Mouse (Mus musculus): ENCODE measurements at regions not wholly inside any gene's neighbourhood (a gene's known extent, or its start where the extent isn't known, plus 50 kb on each side); places are given as distances from the start of the nearest gene placed in this dataset.

DNA sequence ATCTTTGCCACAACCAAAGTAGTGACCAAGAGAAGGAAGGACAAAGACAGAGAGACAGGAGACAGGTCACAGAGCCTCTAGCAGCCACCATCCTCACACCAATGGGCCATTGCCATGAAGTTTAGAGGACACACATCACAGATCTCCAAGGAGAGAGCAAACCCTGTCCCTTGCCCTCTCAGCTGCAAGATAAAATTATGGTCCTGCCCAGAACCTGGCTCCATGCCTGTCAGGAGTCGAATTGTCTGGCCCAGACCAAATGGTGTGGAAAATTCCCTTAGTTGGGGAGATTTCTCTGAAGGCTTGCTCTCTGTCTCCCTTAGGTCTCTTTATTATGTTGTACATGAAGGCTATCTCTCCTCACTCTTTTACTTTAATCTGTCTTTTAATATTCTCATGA is 147.4 kb downstream of the Fam76b start:
- no peak for DNase-seq (ENCODE audit: extremely low read depth, low read depth, low spot score)

DNA sequence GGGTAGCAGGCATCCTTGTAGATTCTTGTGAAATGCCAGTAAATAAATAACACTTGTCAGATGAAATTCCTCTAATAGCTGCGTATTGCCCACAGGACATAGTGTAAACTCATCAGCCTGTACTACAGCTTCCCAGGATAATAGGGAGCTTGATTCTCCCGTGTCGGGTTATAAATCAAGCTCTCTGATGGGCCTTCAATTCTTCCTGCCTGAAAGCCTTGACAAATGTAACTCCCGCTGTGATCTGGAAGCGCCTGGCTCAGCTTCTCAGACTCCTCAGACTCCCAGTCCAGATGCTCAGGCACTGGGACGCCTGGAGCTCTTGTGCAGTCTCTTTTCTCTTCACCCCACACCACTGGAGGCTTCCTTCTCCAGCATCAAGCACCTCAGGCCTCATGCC is 151.3 kb downstream of the Fam76b start:
- no peak for DNase-seq (ENCODE audit: extremely low read depth, low read depth, low spot score)

DNA sequence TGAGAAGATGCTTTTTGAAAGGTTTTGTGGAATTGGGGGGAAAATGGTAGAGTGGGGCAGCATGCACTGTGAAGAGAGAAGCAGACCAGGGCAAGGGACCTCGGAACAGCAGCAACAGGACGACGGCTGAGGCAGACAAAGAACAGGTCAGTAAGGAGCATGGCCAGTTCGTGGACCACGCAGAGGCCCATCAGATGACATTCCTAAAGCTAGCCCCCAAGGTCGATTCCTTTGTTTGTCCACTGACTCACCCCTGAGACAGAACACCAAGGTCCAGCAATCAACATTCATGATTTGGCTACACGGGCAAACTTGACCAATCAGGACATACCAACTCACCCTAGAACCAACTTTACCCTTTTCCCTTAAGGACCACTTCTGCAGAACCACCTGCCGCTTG is 160.0 kb downstream of the Fam76b start:
- DNase-seq (ENCODE audit: extremely low read depth, low read depth, low spot score): no peak

DNA sequence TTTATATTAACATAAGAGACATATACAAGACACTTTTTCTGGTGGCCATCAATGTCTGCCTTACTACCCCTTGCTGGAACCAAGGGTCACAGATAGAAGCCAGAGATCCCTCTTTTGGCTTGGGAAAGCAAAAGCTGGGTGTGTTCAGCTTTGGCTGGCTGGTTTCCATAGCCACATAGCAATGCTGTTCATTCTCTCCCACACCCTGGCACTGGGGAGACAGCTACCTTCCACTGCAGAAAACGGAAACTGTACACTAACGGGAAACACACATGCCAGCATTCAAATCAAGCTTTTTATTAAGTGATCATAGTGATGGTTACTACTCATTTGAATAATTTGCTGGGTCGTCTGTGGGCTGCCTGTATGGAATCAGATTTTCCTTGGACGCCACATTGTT is 161.4 kb downstream of the Fam76b start:
- DNase-seq (ENCODE audit: extremely low read depth, low read depth, low spot score): no peak

DNA sequence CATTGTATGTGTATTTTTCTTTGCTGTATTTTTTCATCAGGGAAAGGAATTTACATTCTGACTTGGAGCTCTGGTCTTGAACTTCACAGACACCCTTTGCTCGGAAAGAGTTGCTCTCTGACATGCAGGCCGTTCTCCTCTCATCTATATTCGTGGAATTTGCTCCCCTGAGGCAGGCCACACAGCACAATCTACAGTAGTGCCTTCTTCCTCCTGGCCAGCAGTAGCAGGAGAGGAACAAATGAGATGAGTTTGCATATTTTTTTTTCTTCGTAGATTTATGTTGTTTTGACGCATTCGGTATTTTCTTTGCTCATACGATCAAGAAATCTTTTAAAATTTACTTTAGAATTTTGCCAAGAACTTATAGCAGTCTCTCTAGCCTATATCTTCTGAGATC is 163.4 kb downstream of the Fam76b start:
- no peak for DNase-seq (ENCODE audit: extremely low read depth, low read depth, low spot score)

DNA sequence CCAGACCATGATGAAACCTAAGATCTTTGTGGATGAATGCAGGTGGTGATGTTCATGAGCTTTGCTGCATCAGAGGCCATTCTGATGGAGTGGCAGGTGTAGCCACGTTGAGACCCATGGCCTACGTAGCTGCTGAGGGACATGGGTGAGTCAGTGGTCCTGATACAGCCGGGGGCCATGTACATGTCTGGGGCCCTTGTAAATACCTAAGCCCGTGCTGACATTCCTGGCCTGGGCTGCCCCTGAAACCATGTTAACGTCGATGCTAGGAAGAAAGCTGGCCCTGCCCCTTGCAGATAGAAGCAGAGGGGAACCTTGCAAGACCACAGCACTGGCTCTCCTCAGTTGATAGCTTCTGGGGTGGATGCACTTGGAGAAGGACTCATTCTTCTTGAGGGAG is 165.2 kb downstream of the Fam76b start:
- no peak for DNase-seq (ENCODE audit: extremely low read depth, low read depth, low spot score)

DNA sequence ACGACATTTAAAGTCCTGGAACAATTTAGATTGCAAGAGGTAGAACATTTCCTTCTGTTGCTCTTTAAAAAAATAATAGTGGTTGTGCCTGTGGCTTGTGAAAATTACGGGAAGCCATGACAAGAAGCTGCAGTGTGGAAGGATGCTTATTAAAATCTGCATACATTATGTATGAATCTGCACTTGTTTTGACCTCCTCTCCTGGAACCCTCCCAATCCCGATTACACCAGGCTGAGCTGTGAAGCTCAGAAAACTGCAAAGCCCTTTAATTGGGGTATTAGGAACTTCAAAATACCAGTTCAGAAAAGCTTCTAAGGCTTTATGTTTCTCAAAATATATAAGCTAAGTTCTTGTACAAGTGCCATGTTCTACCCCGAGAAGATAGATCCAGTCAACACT is 171.8 kb downstream of the Fam76b start:
- no peak for DNase-seq (ENCODE audit: extremely low read depth, low read depth, low spot score)

DNA sequence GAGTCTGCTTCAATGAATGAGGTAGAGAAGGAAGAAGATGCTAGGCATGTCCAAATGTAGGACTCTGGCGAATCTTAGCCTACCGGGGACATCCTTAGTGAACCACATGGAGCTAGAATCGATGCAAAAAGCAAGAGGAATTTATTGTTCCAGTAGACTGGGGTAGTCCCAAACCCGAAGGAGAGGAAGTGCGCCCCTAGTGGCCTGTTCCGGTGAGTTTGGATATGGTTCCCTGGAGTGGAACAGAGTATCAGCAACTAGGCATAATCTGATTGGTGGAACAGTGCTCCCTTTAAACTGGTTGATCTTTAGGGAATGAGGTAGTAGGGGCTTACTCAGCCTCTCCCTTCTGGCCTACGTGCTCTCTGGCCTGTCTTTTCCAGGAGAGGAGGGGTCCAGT is 174.0 kb downstream of the Fam76b start:
- DNase-seq (ENCODE audit: extremely low read depth, low read depth, low spot score): no peak

DNA sequence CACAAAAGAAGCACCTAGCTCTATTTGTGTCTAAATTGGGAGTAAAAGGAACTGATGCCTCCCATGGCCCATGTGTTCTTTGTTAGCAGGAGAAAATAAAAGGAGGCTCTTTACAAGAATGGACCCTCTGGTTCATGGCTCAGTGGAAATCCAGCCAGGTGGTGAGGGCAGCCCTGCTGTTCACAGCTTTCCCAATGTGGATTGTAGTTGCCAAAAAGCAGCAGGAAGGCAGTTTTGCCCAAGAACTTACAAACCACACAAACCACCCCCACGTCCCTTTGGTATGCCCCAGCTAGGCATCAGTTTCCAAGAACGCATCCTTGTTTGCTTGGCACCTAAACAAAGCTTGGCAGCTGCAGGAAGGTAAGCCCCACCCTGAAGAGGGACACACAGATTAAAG is 174.7 kb downstream of the Fam76b start:
- no peak for DNase-seq (ENCODE audit: extremely low read depth, low read depth, low spot score)

DNA sequence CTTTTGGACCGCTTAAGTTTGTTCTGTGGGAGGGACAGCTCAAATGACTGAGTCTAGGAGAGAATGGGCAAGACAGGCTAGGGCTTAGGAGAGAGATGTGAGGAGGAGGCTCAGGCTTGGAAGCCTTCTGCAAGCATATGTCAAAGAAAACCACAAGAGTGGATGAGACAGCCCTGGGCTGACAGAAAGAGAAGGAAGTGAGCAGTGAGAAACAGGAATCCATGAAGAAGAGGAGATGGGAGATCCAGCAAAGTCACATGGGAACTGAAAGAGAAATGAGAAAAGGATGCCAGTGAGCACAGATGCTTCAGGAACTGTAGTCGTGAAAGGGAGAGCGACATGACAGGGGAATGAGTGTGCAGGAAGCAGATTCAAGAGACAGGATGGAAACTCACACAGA is 175.6 kb downstream of the Fam76b start:
- DNase-seq (ENCODE audit: extremely low read depth, low read depth, low spot score): no peak

DNA sequence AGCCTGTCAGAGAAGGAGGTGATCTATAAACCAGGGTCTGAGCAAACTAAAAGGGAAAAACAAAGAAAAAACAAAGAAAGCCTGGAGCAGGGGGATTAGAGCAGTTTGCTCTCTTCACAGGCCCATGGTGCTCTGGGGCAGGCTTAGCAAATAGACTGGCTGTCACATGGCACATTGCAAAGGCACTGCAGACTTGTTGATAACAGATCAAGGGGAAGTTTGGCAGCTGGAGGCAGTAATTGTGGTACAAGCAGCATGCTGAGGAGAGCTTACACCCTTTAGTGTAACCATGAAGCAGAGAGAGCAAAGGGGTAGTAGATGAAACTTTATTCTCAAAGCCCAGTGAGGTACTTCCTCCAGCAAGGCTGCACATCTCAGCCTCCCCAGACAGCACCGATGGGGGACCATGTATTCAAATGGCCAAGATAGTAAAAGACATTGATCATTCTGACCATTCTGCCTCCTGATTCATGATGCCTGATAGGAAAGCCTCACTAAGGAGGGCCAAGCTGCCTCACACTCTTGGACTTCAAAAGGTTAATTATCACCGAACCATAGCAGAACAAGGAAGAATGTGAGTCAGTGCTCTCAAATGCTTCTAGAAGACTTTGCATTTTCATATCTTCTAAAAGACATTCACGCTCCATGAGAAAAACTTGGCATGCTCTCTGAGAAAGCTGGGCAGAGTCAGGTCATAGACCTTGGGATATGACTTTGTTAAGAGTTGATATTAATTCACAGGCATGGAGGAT is 178.9 kb downstream of the Fam76b start:
- no peak for DNase-seq (ENCODE audit: extremely low read depth, low read depth, low spot score)

DNA sequence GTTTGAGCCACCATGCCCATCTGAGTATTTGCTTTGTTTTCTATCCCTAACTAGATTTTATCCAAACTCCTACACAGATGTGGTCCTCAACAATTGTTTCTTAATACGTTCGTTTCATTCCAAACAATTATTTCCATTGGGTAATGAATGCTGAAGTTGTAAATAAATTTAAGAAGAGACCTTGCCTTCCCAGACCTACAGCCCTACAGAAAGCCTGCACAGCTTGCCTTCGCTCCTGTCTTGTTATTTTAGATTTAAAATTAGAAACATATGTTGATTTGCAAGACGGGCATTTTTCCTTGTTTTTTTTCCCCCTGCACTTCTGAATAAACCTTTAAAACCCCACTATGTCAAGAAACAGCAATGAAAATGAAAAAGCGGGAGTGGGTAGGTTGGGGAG is 181.9 kb downstream of the Fam76b start:
- DNase-seq (ENCODE audit: extremely low read depth, low read depth, low spot score): no peak

DNA sequence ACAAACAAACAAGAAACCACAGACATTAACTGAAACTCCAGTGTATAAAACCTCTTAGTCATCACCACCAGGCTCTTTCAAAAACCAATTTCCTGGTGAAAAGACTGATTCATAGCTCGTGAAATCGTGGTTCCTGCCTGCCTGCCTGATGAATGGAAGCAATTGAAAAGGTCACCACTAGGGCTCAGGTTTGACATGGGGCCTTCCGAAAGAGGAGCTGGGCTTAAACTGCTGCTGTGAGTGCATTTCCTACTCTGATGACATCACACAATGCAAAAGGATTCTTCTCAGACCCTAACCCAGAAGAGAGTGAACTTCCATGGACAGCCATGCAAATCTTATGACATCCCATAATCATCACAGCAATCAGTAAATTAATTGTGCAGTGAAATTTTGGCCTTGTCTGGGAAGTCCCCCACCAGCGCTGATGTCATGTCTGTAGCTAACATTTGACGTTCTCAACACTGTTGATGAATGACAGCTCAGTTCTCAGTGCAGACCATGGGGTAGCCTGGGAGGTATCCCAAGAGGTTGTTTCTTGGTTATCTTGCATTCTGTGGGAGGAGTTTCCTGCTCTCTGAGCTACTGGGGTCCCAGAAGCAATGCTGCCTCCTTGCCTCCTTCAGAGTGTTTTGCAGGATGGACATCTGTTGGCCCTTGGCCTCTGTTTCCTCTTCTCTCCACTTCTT is 182.9 kb downstream of the Fam76b start:
- DNase-seq (ENCODE audit: extremely low read depth, low read depth, low spot score): no peak

DNA sequence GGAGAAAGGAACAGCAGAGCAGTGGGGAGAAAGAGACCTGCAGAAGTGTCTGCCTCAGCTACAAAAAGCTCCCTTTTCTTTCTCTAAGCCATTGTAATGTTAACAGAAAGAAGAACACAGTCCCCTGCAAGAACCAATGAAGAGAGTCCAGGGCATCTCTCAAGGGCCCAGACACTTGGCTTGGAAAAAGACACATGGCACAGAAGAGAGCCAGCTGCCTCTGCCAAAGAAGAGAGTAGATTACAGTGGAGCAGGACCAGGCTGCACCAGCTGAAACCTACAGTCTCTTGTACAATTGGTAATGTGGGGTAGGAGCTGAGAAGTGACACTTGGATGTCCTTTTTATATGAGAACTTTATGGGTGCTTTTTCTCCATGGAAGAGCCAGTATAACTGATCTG is 196.7 kb downstream of the Fam76b start:
- no peak for DNase-seq (ENCODE audit: extremely low read depth, low read depth, low spot score)

DNA sequence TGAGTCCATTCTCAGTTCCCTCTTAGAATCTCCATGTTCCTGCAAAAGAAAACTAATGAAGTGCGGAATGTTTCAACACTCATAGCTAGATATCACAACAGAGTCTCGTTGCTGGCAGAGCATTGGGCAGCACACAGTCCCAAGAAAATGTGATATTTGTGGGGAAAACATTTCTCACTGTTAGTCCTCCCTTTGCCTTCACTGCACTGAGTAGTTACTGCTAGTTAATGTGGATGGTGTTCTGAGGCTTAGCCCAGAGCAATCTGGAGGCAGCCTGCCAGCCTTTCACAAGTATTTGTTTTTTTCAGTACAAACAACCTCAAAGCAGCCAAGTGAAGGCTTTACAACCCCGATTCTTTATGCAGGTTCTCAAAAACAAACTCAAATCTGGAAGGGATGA is 197.2 kb downstream of the Fam76b start:
- DNase-seq (ENCODE audit: extremely low read depth, low read depth, low spot score): no peak

DNA sequence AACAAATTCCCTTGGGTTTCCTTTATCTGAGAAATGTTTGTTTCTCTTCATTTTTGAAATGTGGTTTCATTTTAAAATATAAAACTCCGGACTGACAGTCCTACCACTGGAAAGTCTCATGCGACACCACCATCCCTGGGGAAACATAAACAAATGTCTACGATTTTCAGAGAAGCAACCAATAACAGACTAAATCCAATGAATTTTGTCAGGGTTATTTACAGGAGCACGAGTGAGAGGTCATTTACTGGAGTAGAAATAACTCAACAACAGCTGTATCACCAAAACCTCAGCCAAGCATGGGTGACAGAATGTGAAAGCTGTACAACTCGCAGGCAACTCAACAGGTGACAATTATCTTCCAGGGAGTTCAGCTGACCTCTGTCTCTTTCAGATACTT is 200.5 kb downstream of the Fam76b start:
- DNase-seq (ENCODE audit: extremely low read depth, low read depth, low spot score): no peak

DNA sequence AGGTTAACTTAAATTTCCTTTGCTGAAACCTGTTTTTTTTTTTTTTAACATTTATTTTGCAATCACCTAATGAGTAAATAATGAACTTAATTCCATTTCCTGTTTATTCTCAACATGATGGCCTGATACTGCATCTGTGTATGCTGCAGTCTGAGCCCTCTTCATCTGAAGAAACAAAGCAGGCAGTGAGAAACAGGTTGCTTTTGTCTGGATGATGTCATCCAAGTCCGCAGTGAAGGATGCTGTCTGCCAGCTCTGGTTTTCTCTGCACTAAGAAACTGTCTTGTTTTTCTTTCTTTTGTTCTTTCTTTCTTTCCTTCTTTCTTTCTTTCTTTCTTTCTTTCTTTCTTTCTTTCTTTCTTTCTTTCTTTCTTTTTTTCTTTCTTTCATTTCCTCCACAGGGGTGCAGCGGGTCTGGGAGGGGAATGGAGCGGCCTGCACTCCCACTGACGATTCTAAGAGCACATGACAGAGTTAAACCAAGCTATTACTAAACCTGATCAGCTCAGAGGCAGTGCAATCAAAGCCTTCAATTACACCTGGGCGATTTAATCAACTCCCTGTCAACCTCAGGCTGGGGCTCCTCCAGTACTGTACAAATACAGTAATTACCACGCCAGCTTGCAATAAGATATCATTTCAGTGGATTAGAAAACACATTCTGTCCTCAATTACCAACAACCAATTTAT is 204.0 kb downstream of the Fam76b start:
- DNase-seq (ENCODE audit: extremely low read depth, low read depth, low spot score): no peak

DNA sequence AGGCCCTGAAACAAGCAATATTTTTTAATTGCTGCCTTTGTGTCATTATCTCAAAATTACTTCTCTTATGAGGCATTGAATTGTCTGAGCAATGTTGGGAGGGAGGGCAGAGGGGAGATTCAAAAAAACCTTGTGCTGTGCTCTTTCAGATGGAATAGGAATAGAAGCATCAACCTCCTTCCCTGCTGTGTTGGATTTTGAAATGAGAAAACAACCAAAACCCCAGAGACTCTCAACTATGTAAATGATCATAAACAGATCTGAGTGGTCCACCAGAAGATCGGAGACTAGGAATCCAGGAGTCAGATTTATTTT is 204.5 kb downstream of the Fam76b start:
- DNase-seq (ENCODE audit: extremely low read depth, low read depth, low spot score): no peak

DNA sequence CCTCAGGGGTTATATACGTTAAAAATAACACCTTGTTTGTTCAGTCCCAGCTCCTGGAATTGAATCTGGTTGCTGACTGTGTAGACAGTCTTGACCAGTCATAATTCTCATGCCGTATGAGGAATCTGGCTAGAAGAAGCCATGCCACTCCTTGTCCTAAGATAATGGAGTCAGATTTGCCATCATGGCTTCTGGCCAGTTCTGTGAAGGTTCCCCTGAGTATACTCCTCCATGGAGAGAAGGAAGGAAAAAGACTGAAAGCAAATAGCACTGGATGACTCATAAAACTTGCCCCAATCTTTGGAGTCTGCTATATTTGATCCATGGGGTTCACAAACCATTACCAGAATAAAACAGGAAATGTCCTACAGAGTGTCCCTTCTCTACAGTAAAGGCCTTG is 208.0 kb downstream of the Fam76b start:
- no peak for DNase-seq (ENCODE audit: extremely low read depth, low read depth, low spot score)

DNA sequence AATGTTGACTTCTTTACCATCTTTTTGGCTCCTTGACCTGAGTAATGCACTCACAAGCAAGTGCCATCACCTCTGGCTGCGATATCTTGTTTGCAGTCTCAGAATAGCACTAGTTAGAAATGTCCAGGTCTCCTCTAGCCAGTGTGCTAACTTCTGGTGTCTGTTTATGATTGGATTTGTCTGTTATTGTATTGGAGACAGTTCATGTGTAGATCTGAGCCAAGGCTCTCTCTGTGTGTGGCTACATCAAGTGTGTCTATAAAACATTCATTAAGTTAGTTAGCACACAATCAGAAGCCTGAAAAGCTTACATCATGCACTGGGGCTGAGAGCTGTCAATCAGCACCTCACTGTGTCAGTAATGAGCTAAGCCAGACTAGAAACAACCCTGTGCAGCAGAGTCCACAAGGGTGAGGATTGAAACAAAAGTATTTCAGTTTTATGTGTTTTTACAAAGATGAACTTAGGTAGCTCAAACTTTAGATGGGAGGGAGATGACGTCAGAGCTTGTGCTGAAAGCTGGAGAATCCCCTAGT is 214.5 kb downstream of the Fam76b start:
- DNase-seq (ENCODE audit: extremely low read depth, low read depth, low spot score): no peak

DNA sequence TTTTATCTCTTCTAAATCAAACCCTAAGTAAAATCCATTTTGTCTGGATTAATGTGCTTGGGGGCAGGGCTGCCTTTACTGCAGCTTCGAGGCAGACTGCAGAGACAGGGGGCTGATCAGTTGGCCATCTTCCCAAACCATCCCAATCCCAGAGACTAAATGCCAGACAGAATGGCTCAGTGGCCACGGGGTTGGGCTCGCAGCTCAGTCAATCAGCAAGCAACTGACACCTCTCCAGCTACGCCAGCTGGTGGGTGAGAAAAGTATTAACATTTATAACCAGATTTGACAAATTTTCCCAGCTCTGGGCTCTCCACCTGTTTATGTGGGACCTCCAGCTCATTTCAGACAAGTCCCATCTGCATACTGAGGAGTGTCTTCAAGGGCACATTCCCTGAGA is 220.7 kb downstream of the Fam76b start:
- DNase-seq (ENCODE audit: extremely low read depth, low read depth, low spot score): no peak

DNA sequence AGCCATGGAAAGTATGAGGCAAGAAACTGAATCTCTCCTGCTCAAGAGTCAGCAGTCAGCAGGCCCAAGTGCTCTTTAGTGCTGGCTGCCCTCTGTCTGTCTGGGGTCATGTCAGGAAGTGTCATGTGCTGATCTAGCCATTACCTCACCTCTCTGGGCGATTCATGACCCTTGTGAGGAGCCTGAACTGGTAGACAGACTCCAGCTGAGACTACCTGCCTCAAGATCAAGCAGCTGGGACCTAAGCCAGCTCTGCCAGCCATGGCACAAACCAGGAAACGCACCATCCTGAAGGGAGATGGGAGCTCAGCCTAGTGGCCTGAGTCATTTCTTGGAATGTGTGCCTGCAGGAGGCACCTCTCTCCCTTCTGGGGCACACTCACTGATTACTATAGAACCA is 221.2 kb upstream of the Sesn3 start:
- DNase-seq (ENCODE audit: extremely low read depth, low read depth, low spot score): no peak
